Mouse (Mus musculus) stomach, embryonic 16.5 days (tissue): Measurements from ENCODE around the gene Fiz1. TPM values are rescaled to one million over a fixed set of nuclear protein-coding genes. Genes with fewer than 3 reads are reported as not detected.

ENCODE experiments used
- ATAC-seq: fragments of 200-750 bp; cut with Nextera tagmentation; 2 replicates; pipeline ENCODE4 v1.8.0; 2017; ENCODE audit warnings: moderate number of reproducible peaks, moderate TSS enrichment; ENCODE audit not compliant: insufficient read depth, low FRiP score
- H3K27ac ChIP-seq: fragments of 300-500 bp; sonication (generic); 2 replicates; pipeline ENCODE4 v1.5.1; 2014; ENCODE audit warnings: low read length
- H3K27me3 ChIP-seq: fragments of 300-500 bp; sonication (generic); 2 replicates; pipeline ENCODE4 v1.6.1; 2014; ENCODE audit warnings: low read length, control low read depth, mixed read lengths; ENCODE audit not compliant: control insufficient read depth, insufficient read depth
- H3K36me3 ChIP-seq: fragments of 300-500 bp; sonication (generic); 2 replicates; pipeline ENCODE4 v1.6.1; 2014; ENCODE audit warnings: low read length; ENCODE audit not compliant: control insufficient read depth, insufficient read depth
- H3K4me1 ChIP-seq: fragments of 300-500 bp; sonication (generic); 2 replicates; pipeline ENCODE4 v1.6.1; 2014; ENCODE audit warnings: low read length, control low read depth, mixed read lengths; ENCODE audit not compliant: control insufficient read depth, insufficient read depth
- H3K4me2 ChIP-seq: fragments of 300-500 bp; sonication (generic); 2 replicates; pipeline ENCODE4 v1.6.1; 2014; ENCODE audit warnings: low read depth, low read length, mixed read lengths
- H3K4me3 ChIP-seq: fragments of 300-500 bp; sonication (generic); replicated peaks from 2 replicates; pipeline ENCODE4 v1.5.1; 2014; ENCODE audit warnings: mild to moderate bottlenecking, low read length
- H3K9ac ChIP-seq: fragments of 300-500 bp; sonication (generic); 2 replicates; pipeline ENCODE4 v1.6.1; 2014; ENCODE audit warnings: low read length
- H3K9me3 ChIP-seq: fragments of 300-500 bp; sonication (generic); replicated peaks from 2 replicates; pipeline ENCODE4 v1.6.1; 2016; ENCODE audit warnings: low read length, control low read depth; ENCODE audit not compliant: control insufficient read depth
- WGBS: fragments of 180-500 bp; shearing (Covaris S2); extraction: QIAGEN DNeasy Blood & Tissue Kit; methylation state at CpG from one replicate; pipeline ENCODE4 v1.1.7; 2014; 5-methylcytosine and 5-hydroxymethylcytosine counted together
- polyA plus RNA-seq: library from polyadenylated mRNA; unstranded; fragments of >200 nt; fragmentation: Nextera tagmentation; extraction: Ambion mirVana; gene quantifications from 2 replicates; pipeline ENCODE4 v1.2.1, GENCODE M21; 2015

Fiz1 gene
- polyA plus RNA-seq, 1 experiment from 2014 or later = 22.6 TPM

DNA sequence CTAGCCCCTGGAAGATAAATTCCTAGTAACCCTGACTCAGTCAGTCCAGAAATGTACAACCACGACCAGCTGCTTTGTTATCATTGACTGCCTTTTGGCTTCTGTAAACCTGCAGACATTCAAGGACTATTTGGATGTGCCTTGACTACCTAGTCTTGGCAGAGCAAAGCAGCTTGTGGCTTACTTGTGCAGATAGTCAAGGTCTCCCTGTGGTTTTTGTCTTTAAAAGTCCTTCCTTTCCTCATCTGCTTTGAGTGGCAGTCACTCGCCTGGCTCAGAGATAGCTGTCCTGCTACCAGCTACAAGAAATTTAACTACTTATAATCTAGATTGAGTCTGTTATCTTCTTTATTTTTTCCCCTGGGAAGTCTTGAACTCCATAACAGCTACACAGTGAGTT, 30.5 kb upstream of the Fiz1 start:
- Histone ChIP-seq H3K4me3 (no peak overlapping the region), H3K9me3 (no peaks in the 10 kb centered on the region), H3K27me3 (no peaks in the 10 kb centered on the region), H3K27ac (no peak overlapping the region), H3K9ac (no peak overlapping the region), H3K4me2 (no peak overlapping the region), H3K4me1 (no peaks in the 10 kb centered on the region), H3K36me3 (no peaks in the 10 kb centered on the region)
- no peak for ATAC-seq
- 61% methylated on average over 2 of the region's 2 CpGs for WGBS

DNA sequence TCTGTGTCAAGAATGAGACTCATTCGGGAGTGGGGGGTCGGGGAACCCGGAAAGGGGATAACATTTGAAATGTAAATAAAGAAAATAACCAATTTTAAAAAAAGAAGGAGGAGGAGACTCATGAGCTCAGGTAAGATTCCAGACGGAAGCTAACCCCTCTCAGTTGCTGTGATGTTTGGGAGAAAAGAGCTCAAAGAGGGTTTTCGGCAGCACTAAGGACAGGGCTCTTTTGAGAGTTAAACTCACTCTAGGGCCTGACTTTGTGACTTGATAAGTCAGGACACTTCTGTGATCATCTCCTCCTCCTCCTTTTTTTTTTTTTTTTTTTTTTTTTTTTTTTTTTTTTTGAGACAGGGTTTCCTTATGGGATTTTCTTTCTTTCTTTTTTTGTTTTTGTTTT, 24.4 kb upstream of the Fiz1 start:
- 20% methylated on average over 5 of the region's 5 CpGs for WGBS
- Histone ChIP-seq H3K4me1 (peaks cover 7% of the 10 kb centered on the region), H3K27me3 (no peaks in the 10 kb centered on the region), H3K27ac (peak overlapping the region; percentile 99), H3K9ac (peak overlapping the region; percentile 92), H3K36me3 (peaks cover 24% of the 10 kb centered on the region), H3K9me3 (no peaks in the 10 kb centered on the region), H3K4me2 (peak overlapping the region; percentile 69), H3K4me3 (peak overlapping the region; percentile 75)
- no peak for ATAC-seq

DNA sequence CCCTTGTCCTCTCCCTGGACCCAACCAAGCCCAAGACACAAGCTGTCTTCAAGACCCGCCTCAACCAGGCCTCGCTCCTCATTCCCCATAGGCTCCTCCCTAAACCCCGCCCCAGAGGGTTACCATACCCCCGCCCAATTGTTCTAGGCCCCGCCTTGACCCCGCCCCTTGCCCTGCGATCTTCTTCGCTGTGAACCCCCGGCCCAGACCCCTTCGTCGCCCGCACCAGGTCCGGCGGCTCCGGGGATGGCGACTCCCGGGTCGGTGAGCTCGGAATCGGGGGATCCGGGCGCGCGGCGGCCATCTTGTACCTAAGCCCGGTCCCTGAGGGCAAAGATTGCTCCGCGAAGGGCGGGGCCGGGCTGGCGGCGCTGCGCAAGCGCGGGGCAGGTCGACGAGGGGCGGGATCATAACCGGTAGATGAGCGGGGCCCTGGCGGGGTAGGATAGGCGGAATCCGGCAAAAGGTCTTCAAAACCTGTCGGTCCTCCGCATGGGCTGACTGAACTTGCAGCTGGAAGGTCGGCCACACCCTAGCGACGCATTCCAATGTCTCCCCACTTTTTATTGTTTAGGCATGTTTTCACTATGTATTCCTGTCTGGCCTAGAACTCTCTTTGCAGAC, 23.7 kb upstream of the Fiz1 start, which contains the start of gene Zfp784:
Gene Zfp784 (minus strand): TSS at position 338 of the 624 bp plus-strand sequence.
- peak; percentile 98 for ATAC-seq
- peak within 1 kb of the TSS; percentile 75 for H3K4me3 ChIP-seq
- H3K36me3 ChIP-seq = peaks cover 30% of the 10 kb centered on the region
- WGBS = under 1% methylated on average over 48 of the region's 48 CpGs
- H3K4me1 ChIP-seq = peaks cover 7% of the 10 kb centered on the region
- no peaks in the 10 kb centered on the region for H3K27me3 ChIP-seq
- peak within 1 kb of the TSS; percentile 69 for H3K4me2 ChIP-seq
- H3K9me3 ChIP-seq = no peaks in the 10 kb centered on the region
- peak within 1 kb of the TSS; percentile 99 for H3K27ac ChIP-seq
- H3K9ac ChIP-seq = peak within 1 kb of the TSS; percentile 92

DNA sequence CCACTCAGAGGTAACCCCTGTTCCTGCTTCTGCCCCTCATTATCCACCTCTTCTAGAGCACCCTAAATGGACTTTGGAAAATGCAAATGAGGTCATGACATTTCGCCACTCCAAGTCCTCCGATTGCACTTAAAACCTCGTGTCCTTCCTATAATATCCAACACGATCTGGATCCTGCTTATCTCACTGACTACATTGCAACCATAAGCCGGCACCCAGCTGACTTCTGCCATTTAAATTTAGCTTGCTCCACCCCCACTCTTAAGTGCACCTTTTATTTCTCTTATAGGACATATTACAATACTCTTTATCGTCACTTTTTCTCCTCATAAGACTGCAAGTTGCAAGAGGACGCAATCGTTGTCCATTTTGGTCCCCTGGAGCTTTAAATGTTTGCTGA, 23.0 kb upstream of the Fiz1 start:
- Histone ChIP-seq H3K27me3 (no peaks in the 10 kb centered on the region), H3K36me3 (peaks cover 38% of the 10 kb centered on the region), H3K9ac (peak overlapping the region; percentile 92), H3K27ac (peak overlapping the region; percentile 99), H3K9me3 (no peaks in the 10 kb centered on the region), H3K4me2 (peak overlapping the region; percentile 69), H3K4me1 (peaks cover 7% of the 10 kb centered on the region), H3K4me3 (peak overlapping the region; percentile 75)
- WGBS = 86% methylated on average over 8 of the region's 8 CpGs
- ATAC-seq = no peak

DNA sequence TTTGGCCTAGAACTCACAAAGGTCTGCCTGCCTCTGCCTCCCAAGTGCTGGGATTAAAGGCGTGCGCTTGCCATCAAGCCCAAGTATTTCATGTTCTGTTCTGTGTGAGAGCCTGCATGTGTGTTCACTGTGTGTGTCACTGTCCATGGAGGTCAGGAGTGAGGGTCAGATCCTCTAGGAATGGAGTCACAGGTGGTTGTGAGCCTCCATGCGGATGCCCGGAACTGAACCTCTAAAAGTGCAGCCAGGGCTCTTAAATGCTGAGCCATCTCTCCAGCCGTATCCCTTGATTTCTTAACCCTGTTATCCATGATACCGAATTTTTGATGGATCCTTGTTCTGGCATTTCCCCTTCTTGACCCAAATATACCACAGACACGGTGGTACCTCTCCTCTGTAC, 22.5 kb upstream of the Fiz1 start:
- 92% methylated on average over 7 of the region's 7 CpGs for WGBS
- Histone ChIP-seq H3K27me3 (no peaks in the 10 kb centered on the region), H3K4me1 (peaks cover 7% of the 10 kb centered on the region), H3K9ac (no peak overlapping the region), H3K9me3 (peaks cover 4% of the 10 kb centered on the region; the same call in 1 of the 2 replicates), H3K4me3 (no peak overlapping the region), H3K27ac (no peak overlapping the region), H3K36me3 (peaks cover 42% of the 10 kb centered on the region), H3K4me2 (no peak overlapping the region)
- ATAC-seq = no peak

DNA sequence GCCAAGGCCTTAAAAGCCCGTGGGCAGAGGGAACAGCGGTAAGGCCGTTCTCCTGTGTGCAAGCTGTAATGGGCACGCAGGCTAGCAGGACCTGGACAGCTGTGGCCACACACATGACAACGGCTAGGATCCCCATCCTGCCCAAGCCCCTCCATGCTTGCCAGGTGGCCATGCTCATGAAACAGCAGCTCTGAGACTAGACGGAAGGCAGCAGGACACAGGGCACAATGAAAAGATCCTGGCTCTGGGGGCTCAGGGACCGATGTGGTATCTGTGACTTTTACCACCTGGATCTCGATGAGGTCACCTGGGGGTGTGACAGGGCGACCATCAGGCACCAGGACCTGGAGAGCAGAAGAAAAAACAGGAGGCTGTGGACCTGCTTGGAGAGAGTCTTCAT, 21.6 kb upstream of the Fiz1 start:
- Histone ChIP-seq H3K9me3 (peaks cover 12% of the 10 kb centered on the region), H3K9ac (no peak overlapping the region), H3K4me3 (no peak overlapping the region), H3K36me3 (peaks cover 51% of the 10 kb centered on the region), H3K27me3 (no peaks in the 10 kb centered on the region), H3K27ac (no peak overlapping the region), H3K4me1 (peaks cover 7% of the 10 kb centered on the region), H3K4me2 (no peak overlapping the region)
- 91% methylated on average over 9 of the region's 9 CpGs for WGBS
- ATAC-seq = no peak

DNA sequence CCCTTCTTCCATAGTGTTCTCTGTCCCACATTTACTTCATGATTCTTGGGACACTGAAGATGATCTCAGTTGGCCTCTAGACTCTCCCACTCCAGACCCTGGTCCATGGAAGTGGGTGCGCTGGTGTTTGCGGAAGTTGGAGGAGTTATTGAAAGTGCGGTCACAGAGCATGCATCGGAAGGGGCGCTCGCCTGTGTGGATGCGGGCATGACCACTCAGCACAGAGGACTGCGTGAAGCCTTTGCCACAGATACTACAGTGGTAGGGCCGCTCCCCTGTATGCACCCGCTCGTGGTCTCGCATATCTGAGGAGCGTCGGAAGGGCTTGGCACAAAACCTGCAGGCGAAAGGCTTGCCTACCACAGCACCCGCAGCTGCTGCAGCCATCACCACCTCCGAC, 21.1 kb upstream of the Fiz1 start:
- H3K4me3 ChIP-seq = no peak overlapping the region
- H3K9me3 ChIP-seq = peaks cover 18% of the 10 kb centered on the region
- no peak overlapping the region for H3K4me2 ChIP-seq
- H3K27me3 ChIP-seq = no peaks in the 10 kb centered on the region
- 95% methylated on average over 17 of the region's 17 CpGs for WGBS
- H3K36me3 ChIP-seq = peaks cover 56% of the 10 kb centered on the region
- peaks cover 7% of the 10 kb centered on the region for H3K4me1 ChIP-seq
- H3K9ac ChIP-seq = no peak overlapping the region
- H3K27ac ChIP-seq = no peak overlapping the region
- no peak for ATAC-seq

DNA sequence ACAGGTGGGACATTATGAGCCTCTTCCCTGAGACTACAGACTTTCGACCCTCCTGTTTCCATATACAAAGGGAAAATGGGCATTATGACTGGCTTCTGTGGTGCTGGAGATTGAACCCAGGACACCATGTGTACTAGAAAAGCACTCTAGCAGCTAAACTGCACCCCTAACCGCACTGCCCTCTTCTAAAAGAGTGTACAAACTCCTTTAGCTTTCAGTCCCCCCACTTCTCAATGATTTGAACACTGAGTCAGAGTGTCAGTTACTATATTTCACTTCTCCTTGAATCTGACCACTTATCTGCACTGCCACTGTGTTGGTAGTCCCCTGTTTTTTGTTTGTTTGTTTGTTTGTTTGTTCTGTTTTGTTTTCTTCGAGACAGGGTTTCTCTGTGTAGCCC, 19.3 kb upstream of the Fiz1 start, which contains the start of gene 4632433K11Rik:
Gene 4632433K11Rik (plus strand): TSS at position 301 of the 400 bp plus-strand sequence.
- Histone ChIP-seq H3K27ac (no peak within 1 kb of the TSS), H3K9me3 (peaks cover 36% of the 10 kb centered on the region), H3K36me3 (peaks cover 74% of the 10 kb centered on the region), H3K4me1 (no peaks in the 10 kb centered on the region), H3K27me3 (no peaks in the 10 kb centered on the region), H3K4me3 (no peak within 1 kb of the TSS), H3K9ac (no peak within 1 kb of the TSS), H3K4me2 (no peak within 1 kb of the TSS)
- WGBS = 84% methylated on average over 3 of the region's 3 CpGs
- no peak for ATAC-seq

DNA sequence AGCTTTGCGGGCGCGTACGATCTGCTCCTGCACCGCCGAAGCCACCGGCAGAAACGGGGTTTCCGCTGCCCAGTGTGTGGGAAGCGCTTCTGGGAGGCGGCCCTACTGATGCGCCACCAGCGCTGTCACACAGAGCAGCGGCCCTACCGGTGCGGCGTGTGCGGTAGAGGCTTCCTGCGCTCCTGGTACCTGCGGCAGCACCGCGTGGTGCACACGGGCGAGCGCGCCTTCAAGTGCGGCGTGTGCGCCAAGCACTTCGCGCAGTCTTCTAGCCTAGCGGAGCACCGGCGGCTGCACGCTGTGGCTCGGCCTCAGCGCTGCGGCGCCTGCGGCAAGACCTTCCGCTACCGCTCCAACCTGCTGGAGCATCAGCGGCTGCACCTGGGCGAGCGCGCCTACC, 17.0 kb upstream of the Fiz1 start:
- H3K9me3 ChIP-seq = peaks cover 38% of the 10 kb centered on the region
- H3K4me3 ChIP-seq = no peak overlapping the region
- peaks cover 87% of the 10 kb centered on the region for H3K36me3 ChIP-seq
- no peak overlapping the region for H3K4me2 ChIP-seq
- no peak overlapping the region for H3K27ac ChIP-seq
- H3K9ac ChIP-seq = no peak overlapping the region
- 85% methylated on average over 46 of the region's 46 CpGs for WGBS
- no peaks in the 10 kb centered on the region for H3K4me1 ChIP-seq
- no peaks in the 10 kb centered on the region for H3K27me3 ChIP-seq
- ATAC-seq = no peak
